Mouse (Mus musculus): Measurements from ENCODE around the gene T. TPM values are rescaled to one million over a fixed set of nuclear protein-coding genes. Genes with fewer than 3 reads are reported as not detected.

The T gene
- total RNA-seq, 1 experiment from 2014 or later = not detected

GRCm38 (mm10) chr17:8429436-8429835 is 4.8 kb upstream of the T start:
- ATAC-seq (replicated peaks; ENCODE audit: insufficient number of reproducible peaks, low FRiP score, low TSS enrichment, poor library complexity, severe bottlenecking) = no peak

DNA sequence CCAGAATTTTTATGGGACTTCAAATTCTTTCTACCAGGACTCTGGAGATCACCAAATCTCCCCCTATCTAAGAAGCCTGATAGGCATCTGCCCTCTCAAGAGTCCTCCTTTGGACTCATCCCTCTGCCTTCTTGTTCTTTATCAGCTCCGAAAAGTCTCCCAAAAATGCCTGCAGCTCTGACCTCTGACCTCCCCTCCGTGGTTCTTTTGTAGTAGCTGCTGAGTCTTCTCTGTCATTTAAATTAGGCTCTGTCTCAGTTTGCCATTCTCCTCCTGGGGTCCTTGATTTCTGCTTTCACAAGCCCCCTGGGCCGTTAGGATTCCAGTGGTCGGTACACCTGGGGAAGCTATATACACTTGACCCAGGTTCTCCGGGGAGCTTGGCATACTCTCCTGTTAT is 4.3 kb upstream of the T start:
- no peak for ATAC-seq (replicated peaks; ENCODE audit: insufficient number of reproducible peaks, low FRiP score, low TSS enrichment, poor library complexity, severe bottlenecking)

DNA sequence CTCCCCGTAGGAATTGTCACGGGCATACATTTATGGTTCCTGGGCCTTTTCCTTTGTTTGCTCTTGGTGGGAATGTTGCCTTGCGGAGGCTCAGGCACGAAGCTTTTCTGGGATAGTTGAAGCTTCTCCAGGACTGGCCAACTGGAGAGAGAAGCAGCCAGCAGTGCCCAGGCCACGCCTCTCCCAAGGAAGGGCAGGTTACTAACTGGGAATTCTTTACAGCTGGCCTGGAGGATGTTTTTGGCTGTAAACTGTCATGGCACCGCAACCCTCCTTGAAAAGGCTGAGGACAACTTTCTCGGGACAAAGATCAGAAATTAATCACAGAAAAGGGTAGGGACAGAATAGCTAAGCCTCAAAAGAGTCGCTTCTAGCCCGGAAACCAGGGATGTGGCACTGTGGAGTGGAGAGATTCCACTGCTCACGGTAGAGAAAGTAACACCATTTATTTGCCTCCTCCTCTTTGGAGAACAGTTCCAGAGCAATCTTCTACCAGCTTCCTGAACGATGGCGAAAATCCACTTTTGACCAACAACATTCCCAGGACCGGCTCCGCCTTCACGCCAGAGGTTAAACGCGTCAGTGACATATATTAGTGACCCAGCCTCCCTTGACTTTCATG is 1.9 kb upstream of the T start:
- ATAC-seq (replicated peaks; ENCODE audit: insufficient number of reproducible peaks, low FRiP score, low TSS enrichment, poor library complexity, severe bottlenecking) = no peak

- no peak for ATAC-seq (replicated peaks; ENCODE audit: insufficient number of reproducible peaks, low FRiP score, low TSS enrichment, poor library complexity, severe bottlenecking)
Observed at GRCm38 (mm10) chr17:8433121-8433977, 874 bp upstream of the T start.

GRCm38 (mm10) chr17:8436184-8436583 is 2.0 kb downstream of the T start:
- no peak for ATAC-seq (replicated peaks; ENCODE audit: insufficient number of reproducible peaks, low FRiP score, low TSS enrichment, poor library complexity, severe bottlenecking)

- ATAC-seq (replicated peaks; ENCODE audit: insufficient number of reproducible peaks, low FRiP score, low TSS enrichment, poor library complexity, severe bottlenecking) = no peak
Observed at GRCm38 (mm10) chr17:8444062-8444461, 9.8 kb downstream of the T start.

DNA sequence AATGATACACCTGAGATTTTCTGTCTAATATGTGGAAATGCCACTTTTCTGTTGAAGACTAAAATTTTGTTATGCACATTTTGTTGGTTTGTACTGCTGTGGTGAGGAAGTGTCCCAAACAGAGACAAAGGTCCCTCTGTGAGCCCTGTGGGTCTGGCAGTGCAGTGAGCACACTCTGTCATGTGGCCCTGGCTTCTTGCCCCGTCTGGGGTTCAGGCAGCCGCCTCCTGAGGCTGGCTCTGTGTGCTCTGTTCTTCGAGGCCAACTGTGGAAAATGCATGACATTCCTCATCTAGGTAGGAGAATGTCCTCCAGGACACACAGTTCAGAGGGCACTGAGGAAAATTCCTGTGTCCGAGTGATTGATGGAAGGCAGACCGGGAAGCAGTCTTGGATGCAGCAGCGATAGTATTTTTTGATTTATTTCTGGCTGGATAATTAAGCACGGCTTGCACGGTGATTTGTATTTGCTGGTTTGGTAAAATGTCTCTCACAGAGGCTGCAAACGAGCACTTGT is 13.5 kb downstream of the T start:
- ATAC-seq (replicated peaks; ENCODE audit: insufficient number of reproducible peaks, low FRiP score, low TSS enrichment, poor library complexity, severe bottlenecking) = no peak

DNA sequence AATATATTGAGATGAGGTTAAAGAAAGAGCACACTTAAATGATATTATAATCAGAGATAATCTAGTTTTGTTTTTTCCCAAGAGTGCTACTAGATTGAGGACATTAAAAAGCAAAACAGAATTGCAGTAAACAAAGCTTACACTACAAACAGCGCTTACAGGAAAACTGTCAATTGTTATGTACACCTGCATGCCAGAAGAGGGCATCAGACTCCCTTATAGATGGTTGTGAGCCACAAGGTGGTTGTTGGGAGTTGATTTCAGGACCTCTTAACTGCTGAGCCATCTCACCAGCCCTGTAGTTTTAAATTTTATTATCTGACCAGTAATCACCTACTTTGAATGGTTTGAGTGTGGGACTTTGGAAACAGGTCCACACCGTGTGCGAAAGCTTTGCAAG is 14.1 kb downstream of the T start:
- ATAC-seq (replicated peaks; ENCODE audit: insufficient number of reproducible peaks, low FRiP score, low TSS enrichment, poor library complexity, severe bottlenecking) = no peak

DNA sequence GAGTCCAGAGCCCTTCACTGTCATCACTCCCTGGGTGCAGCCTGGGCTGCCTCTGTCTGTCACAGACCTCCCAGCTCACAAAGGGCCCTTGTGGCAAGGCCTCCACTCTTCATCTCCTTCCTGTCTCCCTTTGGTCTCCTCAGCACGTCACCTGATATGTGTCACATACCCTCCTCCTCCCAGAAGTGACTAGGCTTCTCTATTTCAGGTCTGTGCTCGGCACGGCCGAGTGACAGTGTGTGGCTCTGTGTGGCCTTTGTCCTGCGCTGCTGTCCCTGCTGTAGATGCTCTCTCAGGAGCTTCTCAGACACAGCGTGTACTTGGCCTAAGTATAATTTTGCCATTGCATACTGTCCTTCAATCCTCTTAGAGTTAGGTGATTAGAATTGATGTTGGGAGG is 21.0 kb downstream of the T start:
- ATAC-seq (replicated peaks; ENCODE audit: insufficient number of reproducible peaks, low FRiP score, low TSS enrichment, poor library complexity, severe bottlenecking) = no peak

DNA sequence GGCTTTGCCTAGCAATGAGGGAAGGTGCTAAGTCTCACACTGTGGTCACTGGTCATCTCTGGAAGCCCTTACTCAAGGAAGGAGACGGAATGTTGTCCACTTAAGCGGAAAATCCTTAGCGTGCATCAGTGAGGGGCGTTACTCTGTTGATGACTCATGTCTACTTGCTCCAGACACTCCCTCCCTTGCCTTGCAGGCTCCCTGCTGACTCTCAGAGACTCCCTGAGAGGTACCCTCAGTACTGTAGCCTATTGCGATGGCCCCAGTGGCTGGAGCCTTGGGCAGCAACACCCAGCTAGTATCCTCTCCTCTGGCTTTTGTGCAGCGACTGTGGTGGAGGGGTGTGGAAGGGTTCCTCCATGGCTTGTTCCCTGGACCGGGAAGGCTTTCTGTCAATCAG is 21.4 kb downstream of the T start:
- ATAC-seq (replicated peaks; ENCODE audit: insufficient number of reproducible peaks, low FRiP score, low TSS enrichment, poor library complexity, severe bottlenecking) = no peak

DNA sequence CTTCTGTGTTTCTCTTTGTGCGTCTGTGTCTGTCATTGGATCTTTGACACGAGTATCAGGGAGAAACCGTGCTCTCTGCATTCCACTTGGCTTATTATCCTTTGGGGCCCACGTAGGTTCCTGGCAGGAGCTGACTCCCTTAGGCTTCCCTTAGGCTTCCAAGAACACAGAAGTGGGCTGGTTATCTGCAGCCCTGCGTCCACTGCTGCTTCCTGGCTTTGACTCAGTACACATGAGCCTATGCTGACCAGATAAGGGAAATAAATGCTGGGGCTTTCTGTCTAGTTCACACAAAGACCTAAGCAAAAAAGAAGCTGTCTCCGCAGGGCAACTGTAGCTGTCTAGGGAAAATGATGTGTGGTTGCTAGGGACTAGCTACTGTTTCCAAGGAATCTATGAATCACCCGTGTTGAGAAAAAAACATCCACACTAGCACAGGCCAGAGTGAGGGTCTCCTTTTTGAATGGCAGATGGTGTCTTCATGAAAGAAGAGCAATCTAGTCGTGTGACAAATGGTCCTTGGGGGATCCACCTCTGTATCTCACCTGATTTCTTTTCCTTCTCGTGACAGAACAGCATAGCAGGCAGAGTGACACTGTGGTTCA is 22.7 kb downstream of the T start:
- no peak for ATAC-seq (replicated peaks; ENCODE audit: insufficient number of reproducible peaks, low FRiP score, low TSS enrichment, poor library complexity, severe bottlenecking)

DNA sequence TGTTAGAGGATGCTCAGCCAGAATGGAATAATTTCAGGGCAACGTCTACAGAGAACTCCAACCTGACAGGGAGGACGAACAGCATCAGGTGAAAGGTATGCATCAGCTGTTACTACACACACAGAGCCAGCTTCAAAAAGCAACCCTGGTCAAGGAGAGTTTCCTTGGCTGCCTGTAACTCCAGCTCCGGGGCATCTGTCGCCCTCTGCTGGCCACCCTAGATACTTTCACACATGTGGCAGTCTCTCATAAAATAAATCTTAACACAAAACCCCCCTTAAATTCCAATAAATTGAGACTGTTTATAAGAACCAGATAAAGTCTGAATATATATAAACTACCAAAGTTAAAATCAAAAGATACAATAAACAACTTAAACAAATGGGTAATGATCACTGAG is 27.3 kb downstream of the T start:
- ATAC-seq (replicated peaks; ENCODE audit: insufficient number of reproducible peaks, low FRiP score, low TSS enrichment, poor library complexity, severe bottlenecking) = no peak

DNA sequence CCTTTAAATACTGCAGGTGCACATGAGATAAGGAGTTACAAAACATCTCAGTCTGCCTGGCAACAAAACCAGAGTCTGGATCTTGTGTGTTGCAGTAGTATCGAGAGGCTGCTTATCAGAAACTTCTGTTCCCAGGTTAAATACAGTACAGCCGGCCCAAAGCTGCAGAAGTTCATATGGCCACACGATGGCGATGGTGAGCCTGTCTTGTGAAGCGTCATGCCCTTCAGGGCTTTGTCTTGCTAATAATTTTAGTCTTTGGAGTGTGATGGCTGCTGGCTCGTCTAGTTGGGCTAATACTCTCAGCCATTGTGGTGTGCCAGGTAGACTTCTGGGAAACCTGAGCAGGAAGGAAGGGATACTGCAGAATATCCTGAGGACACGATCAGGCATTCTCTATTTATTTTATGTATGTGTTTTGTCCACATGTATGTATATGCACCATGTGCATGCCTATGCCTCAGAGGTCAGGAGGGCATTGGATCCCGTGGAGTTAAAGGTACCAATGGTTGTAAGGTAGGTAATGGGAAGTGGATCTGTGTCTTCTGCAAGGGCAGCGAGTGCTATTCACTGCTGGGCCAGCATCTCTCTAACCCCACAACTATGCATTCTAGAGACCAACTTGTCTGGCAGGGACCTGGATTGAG is 29.4 kb downstream of the T start:
- peak; percentile 64; the same call in 1 of the 2 replicates for ATAC-seq (replicated peaks; ENCODE audit: insufficient number of reproducible peaks, low FRiP score, low TSS enrichment, poor library complexity, severe bottlenecking)

GRCm38 (mm10) chr17:8467771-8468170 is 33.5 kb downstream of the T start:
- ATAC-seq (replicated peaks; ENCODE audit: insufficient number of reproducible peaks, low FRiP score, low TSS enrichment, poor library complexity, severe bottlenecking) = no peak

GRCm38 (mm10) chr17:8468716-8469344 is 34.6 kb downstream of the T start:
- no peak; the same call in 1 of the 2 replicates for ATAC-seq (replicated peaks; ENCODE audit: insufficient number of reproducible peaks, low FRiP score, low TSS enrichment, poor library complexity, severe bottlenecking)

DNA sequence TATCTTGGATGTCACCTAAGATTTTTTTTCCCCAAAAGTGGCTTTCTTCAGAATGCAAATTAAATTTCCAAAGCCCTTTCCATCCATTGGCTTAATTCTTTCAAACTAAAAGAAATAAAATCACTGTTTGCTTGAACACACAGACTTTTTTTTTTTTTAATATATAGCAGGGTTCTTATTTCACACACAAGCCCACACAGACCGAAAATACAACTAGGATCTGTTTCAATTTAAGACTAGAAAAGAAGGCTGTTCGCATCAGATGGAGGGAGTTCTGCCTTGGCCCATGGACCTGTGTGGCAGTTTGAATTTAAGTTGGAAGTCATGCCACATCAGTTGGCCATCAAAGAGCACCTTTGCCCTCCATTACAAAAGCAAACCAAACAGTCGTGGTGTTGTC is 44.3 kb downstream of the T start:
- ATAC-seq (replicated peaks; ENCODE audit: insufficient number of reproducible peaks, low FRiP score, low TSS enrichment, poor library complexity, severe bottlenecking) = no peak

DNA sequence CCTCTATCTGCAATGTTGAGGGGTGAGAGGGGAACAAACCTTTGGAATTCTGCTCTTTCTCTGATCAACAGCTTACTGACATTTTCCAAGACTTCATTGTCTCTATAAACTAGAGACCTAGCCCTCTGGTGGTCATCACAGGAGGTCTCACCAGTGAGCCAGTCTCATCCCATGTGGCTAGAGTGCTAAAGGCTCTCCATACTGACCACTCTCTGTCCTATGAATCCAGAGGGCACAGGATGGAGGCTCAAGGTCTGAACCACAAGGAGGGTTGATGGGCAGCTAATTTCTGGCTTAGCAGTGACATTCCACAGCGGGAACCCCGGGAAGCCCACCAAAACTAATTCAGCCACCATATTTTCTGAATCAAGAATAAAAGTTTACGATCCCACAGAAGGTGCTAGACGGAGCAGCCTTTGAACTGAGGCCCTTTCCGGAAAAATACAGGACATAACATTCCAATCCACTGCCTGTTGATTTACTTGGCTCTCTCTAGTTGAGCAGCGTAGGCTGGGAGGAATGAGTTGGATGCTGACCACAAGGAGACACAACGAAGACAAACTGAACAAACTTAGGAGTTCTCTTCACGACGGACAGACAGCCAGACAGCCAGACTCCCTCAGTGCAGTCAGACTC is 45.4 kb downstream of the T start:
- no peak for ATAC-seq (replicated peaks; ENCODE audit: insufficient number of reproducible peaks, low FRiP score, low TSS enrichment, poor library complexity, severe bottlenecking)

- ATAC-seq (replicated peaks; ENCODE audit: insufficient number of reproducible peaks, low FRiP score, low TSS enrichment, poor library complexity, severe bottlenecking) = no peak
Observed at GRCm38 (mm10) chr17:8481797-8482196, 47.6 kb downstream of the T start.

Measured in monocyte, adult 5-6 weeks (primary cell).